Mouse (Mus musculus): Measurements from ENCODE around the gene Etl4.

DNA sequence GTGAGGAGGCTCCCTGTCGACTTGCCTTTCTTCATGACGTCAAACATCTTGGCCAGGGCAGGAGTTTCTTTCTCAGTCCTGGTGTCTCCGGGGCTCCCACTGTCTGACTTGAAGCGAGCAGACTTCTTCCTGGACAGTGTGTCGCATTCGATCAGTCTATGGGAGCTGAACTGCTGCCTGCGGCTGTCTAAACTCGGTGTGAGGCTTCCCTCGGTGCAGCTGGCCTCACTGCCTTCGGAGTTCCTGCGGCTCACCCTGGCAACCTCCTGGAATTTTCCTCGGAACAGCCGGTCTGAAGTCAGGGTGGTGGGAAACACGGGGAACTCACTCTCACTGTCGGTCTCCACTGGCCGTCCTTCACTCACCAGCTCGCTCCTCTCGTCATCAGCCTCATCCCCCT lies 939.8 kb downstream of the Etl4 start:
- TF ChIP-seq CTCF (IDR thresholded peaks at IDR 0.05; ENCODE audit: low read depth) (no peak), EP300 (IDR thresholded peaks at IDR 0.05; ENCODE audit: low read depth) (no peak)

Data from liver, embryonic 14.5 days (tissue).